Mouse (Mus musculus): ENCODE measurements at regions not wholly inside any gene's neighbourhood (a gene's known extent, or its start where the extent isn't known, plus 50 kb on each side); places are given as distances from the start of the nearest gene placed in this dataset.

DNA sequence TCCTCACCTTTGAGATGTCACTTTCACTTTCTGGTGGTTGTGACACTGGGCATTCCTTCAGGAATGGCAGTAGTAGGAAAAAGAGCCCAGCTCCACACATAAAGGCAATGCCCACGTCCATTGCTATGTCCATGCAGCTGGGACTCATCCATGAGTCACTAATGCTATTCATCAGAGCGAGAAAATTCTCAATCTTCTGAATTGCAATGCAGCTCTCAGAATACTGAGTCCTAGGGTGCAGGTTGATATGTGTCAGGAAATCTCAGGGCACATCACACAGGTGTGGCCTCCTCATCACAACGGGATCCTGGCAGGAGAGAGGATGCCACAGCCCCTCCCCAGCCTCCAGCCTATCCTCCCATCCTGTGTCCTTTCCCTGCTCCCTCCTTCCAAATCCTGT lies 158.1 kb upstream of the Spin1 start:
- TF ChIP-seq CTCF (conservative IDR thresholded peaks at IDR 0.05; ENCODE audit: insufficient read depth, insufficient read length, low read depth, low read length) = no peak
- no peak for TF ChIP-seq POLR2A (IDR thresholded peaks at IDR 0.05; ENCODE audit: low read depth, low read length)

Data from kidney, adult 2 months (tissue).